Mouse (Mus musculus): ENCODE data around the gene Mepce. TPM values are rescaled to one million over a fixed set of nuclear protein-coding genes. Genes with fewer than 3 reads are reported as not detected.

Mepce gene
- polyA plus RNA-seq, 1 experiment from 2014 or later = 10.0 TPM

DNA sequence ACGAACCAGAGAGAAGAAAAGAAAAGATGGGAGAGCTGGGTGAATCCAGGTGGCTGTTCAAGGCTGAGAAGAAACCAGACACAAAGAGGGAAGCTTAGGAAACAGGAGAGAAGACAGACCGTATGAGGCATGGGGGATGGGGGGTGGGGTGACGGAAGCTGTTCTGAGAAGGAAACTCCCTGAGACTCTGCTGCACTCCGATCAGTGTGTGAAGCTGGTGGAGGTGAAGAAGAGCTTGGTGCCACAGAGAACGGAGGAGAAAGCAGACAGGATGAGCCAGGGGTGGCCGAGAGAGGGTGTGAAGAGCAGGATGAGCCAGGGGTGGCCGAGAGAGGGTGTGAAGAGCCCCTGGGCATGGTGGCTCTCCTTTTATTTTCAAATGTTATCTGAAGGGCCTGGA, 39.0 kb upstream of the Mepce start:
- Histone ChIP-seq H3K4me3 (ENCODE audit: low read length) (no peak overlapping the region), H3K9me3 (ENCODE audit: control insufficient read depth, low read length) (no peaks in the 10 kb centered on the region), H3K27me3 (ENCODE audit: control insufficient read depth, insufficient read depth, low read depth, low read length) (no peaks in the 10 kb centered on the region), H3K9ac (ENCODE audit: low read length) (no peak overlapping the region), H3K27ac (ENCODE audit: low read length) (no peak overlapping the region), H3K4me2 (ENCODE audit: low read depth, low read length) (no peak overlapping the region), H3K4me1 (replicated peaks; ENCODE audit: control insufficient read depth, insufficient read depth, low read length) (no peaks in the 10 kb centered on the region; the same call in 1 of the 2 replicates), H3K36me3 (ENCODE audit: control insufficient read depth, insufficient read depth, low read length) (no peaks in the 10 kb centered on the region)
- WGBS = 33% methylated on average over 7 of the region's 7 CpGs
- ATAC-seq (ENCODE audit: low read depth) = no peak

- Histone ChIP-seq H3K4me2 (ENCODE audit: low read depth, low read length) (no peak overlapping the region), H3K4me1 (replicated peaks; ENCODE audit: control insufficient read depth, insufficient read depth, low read length) (no peaks in the 10 kb centered on the region; the same call in 1 of the 2 replicates), H3K27me3 (ENCODE audit: control insufficient read depth, insufficient read depth, low read depth, low read length) (no peaks in the 10 kb centered on the region), H3K36me3 (ENCODE audit: control insufficient read depth, insufficient read depth, low read length) (no peaks in the 10 kb centered on the region), H3K9ac (ENCODE audit: low read length) (no peak overlapping the region), H3K27ac (ENCODE audit: low read length) (no peak overlapping the region), H3K4me3 (ENCODE audit: low read length) (no peak overlapping the region), H3K9me3 (ENCODE audit: control insufficient read depth, low read length) (no peaks in the 10 kb centered on the region)
- ATAC-seq (ENCODE audit: low read depth) = no peak
- 71% methylated on average over 2 of the region's 2 CpGs for WGBS
These were observed 38.5 kb upstream of the Mepce start for GRCm38 (mm10) chr5:137825971-137826370.

- no peak for ATAC-seq (ENCODE audit: low read depth)
- Histone ChIP-seq H3K36me3 (ENCODE audit: control insufficient read depth, insufficient read depth, low read length) (no peaks in the 10 kb centered on the region), H3K9me3 (ENCODE audit: control insufficient read depth, low read length) (no peaks in the 10 kb centered on the region), H3K9ac (ENCODE audit: low read length) (no peak overlapping the region), H3K4me3 (ENCODE audit: low read length) (no peak overlapping the region), H3K27me3 (ENCODE audit: control insufficient read depth, insufficient read depth, low read depth, low read length) (no peaks in the 10 kb centered on the region), H3K4me1 (replicated peaks; ENCODE audit: control insufficient read depth, insufficient read depth, low read length) (no peaks in the 10 kb centered on the region; the same call in 1 of the 2 replicates), H3K27ac (ENCODE audit: low read length) (no peak overlapping the region), H3K4me2 (ENCODE audit: low read depth, low read length) (no peak overlapping the region)
- 86% methylated on average over 3 of the region's 3 CpGs for WGBS
These were observed 37.6 kb upstream of the Mepce start for GRCm38 (mm10) chr5:137825030-137825429.

DNA sequence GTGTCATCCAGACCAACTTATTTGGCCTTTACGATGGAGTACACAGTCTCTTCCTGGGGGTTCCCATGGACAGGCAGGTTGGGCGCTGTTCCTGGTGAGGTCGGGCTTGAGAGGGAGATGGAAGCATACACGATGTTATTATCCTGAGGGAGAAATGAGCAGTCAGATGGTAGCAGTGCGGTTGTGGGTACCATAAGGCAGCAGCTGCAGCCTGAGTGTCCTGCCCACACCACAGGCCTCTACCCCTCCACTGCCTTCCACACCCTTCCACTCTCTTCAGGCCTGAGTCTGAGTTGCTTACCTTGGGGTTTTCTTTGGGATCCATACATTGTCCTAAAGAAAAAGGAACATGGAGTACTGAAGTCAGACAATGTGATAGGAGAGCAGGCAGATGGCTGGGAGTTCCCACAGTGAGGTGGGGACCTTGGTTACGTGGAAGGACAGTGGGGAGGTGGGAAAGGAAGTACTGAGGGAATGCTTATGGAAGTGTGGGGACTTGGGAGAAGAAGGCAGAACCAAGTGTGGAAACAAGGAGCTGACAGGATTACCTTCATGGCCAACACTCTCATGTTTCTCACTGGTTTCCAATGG, 36.1 kb upstream of the Mepce start:
- H3K27me3 ChIP-seq (ENCODE audit: control insufficient read depth, insufficient read depth, low read depth, low read length) = no peaks in the 10 kb centered on the region
- WGBS = 79% methylated on average over 6 of the region's 6 CpGs
- no peaks in the 10 kb centered on the region for H3K9me3 ChIP-seq (ENCODE audit: control insufficient read depth, low read length)
- no peak overlapping the region for H3K27ac ChIP-seq (ENCODE audit: low read length)
- H3K4me1 ChIP-seq (replicated peaks; ENCODE audit: control insufficient read depth, insufficient read depth, low read length) = no peaks in the 10 kb centered on the region
- H3K36me3 ChIP-seq (ENCODE audit: control insufficient read depth, insufficient read depth, low read length) = no peaks in the 10 kb centered on the region
- no peak overlapping the region for H3K4me3 ChIP-seq (ENCODE audit: low read length)
- no peak overlapping the region for H3K9ac ChIP-seq (ENCODE audit: low read length)
- no peak for ATAC-seq (ENCODE audit: low read depth)
- H3K4me2 ChIP-seq (ENCODE audit: low read depth, low read length) = no peak overlapping the region

DNA sequence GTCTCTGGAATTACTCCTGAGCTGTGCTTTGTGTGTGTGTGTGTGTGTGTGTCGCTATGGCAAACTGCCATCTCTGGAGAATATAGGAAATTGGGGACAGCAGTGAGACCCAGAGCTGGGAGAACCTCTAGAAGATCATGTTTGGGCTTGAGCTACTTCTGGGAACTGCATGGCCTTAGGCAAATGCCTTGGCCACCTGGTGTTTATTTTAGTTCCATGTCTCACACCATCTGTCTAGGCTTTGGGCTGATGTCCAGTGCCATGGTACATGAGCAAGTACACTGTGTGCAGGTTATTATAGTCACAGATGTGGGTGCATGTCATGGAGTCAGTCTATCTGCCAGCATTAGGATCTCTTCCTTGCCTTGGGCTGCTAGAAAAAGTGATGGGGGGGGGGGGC, 35.1 kb upstream of the Mepce start:
- no peaks in the 10 kb centered on the region for H3K36me3 ChIP-seq (ENCODE audit: control insufficient read depth, insufficient read depth, low read length)
- H3K9me3 ChIP-seq (ENCODE audit: control insufficient read depth, low read length) = no peaks in the 10 kb centered on the region
- no peak for ATAC-seq (ENCODE audit: low read depth)
- H3K27me3 ChIP-seq (ENCODE audit: control insufficient read depth, insufficient read depth, low read depth, low read length) = no peaks in the 10 kb centered on the region
- no peak overlapping the region for H3K4me2 ChIP-seq (ENCODE audit: low read depth, low read length)
- no peak overlapping the region for H3K4me3 ChIP-seq (ENCODE audit: low read length)
- WGBS = 91% methylated on average over 1 of the region's 1 CpGs
- no peak overlapping the region for H3K9ac ChIP-seq (ENCODE audit: low read length)
- no peak overlapping the region for H3K27ac ChIP-seq (ENCODE audit: low read length)
- no peaks in the 10 kb centered on the region for H3K4me1 ChIP-seq (replicated peaks; ENCODE audit: control insufficient read depth, insufficient read depth, low read length)

- Histone ChIP-seq H3K4me3 (ENCODE audit: low read length) (no peak overlapping the region), H3K4me1 (replicated peaks; ENCODE audit: control insufficient read depth, insufficient read depth, low read length) (no peaks in the 10 kb centered on the region), H3K9me3 (ENCODE audit: control insufficient read depth, low read length) (no peaks in the 10 kb centered on the region), H3K36me3 (ENCODE audit: control insufficient read depth, insufficient read depth, low read length) (no peaks in the 10 kb centered on the region), H3K4me2 (ENCODE audit: low read depth, low read length) (no peak overlapping the region), H3K27me3 (ENCODE audit: control insufficient read depth, insufficient read depth, low read depth, low read length) (no peaks in the 10 kb centered on the region), H3K27ac (ENCODE audit: low read length) (no peak overlapping the region), H3K9ac (ENCODE audit: low read length) (no peak overlapping the region)
- WGBS = 65% methylated on average over 4 of the region's 4 CpGs
- ATAC-seq (ENCODE audit: low read depth) = no peak
These were observed 34.7 kb upstream of the Mepce start for GRCm38 (mm10) chr5:137822126-137822525.

- Histone ChIP-seq H3K27me3 (ENCODE audit: control insufficient read depth, insufficient read depth, low read depth, low read length) (no peaks in the 10 kb centered on the region), H3K9ac (ENCODE audit: low read length) (no peak overlapping the region), H3K4me2 (ENCODE audit: low read depth, low read length) (no peak overlapping the region), H3K4me1 (replicated peaks; ENCODE audit: control insufficient read depth, insufficient read depth, low read length) (no peaks in the 10 kb centered on the region), H3K27ac (ENCODE audit: low read length) (no peak overlapping the region), H3K36me3 (ENCODE audit: control insufficient read depth, insufficient read depth, low read length) (no peaks in the 10 kb centered on the region; the same call in 1 of the 2 replicates), H3K4me3 (ENCODE audit: low read length) (no peak overlapping the region), H3K9me3 (ENCODE audit: control insufficient read depth, low read length) (no peaks in the 10 kb centered on the region)
- ATAC-seq (ENCODE audit: low read depth) = no peak
- WGBS = 55% methylated on average over 4 of the region's 4 CpGs
These were observed 30.2 kb upstream of the Mepce start for GRCm38 (mm10) chr5:137817466-137818222.

GRCm38 (mm10) chr5:137808316-137808715, 20.9 kb upstream of the Mepce start:
- H3K4me1 ChIP-seq (replicated peaks; ENCODE audit: control insufficient read depth, insufficient read depth, low read length) = no peaks in the 10 kb centered on the region
- WGBS = 81% methylated on average over 5 of the region's 5 CpGs
- H3K27ac ChIP-seq (ENCODE audit: low read length) = no peak overlapping the region
- no peak overlapping the region for H3K4me3 ChIP-seq (ENCODE audit: low read length)
- no peak for ATAC-seq (ENCODE audit: low read depth)
- H3K27me3 ChIP-seq (ENCODE audit: control insufficient read depth, insufficient read depth, low read depth, low read length) = no peaks in the 10 kb centered on the region
- no peaks in the 10 kb centered on the region for H3K9me3 ChIP-seq (ENCODE audit: control insufficient read depth, low read length)
- no peaks in the 10 kb centered on the region for H3K36me3 ChIP-seq (ENCODE audit: control insufficient read depth, insufficient read depth, low read length)
- no peak overlapping the region for H3K4me2 ChIP-seq (ENCODE audit: low read depth, low read length)
- no peak overlapping the region for H3K9ac ChIP-seq (ENCODE audit: low read length)

GRCm38 (mm10) chr5:137806158-137806557, 18.7 kb upstream of the Mepce start:
- H3K27me3 ChIP-seq (ENCODE audit: control insufficient read depth, insufficient read depth, low read depth, low read length) = no peaks in the 10 kb centered on the region
- no peak overlapping the region for H3K9ac ChIP-seq (ENCODE audit: low read length)
- H3K9me3 ChIP-seq (ENCODE audit: control insufficient read depth, low read length) = no peaks in the 10 kb centered on the region
- H3K4me1 ChIP-seq (replicated peaks; ENCODE audit: control insufficient read depth, insufficient read depth, low read length) = no peaks in the 10 kb centered on the region
- peak; percentile 59 for ATAC-seq (ENCODE audit: low read depth)
- WGBS = 46% methylated on average over 1 of the region's 1 CpGs
- H3K4me2 ChIP-seq (ENCODE audit: low read depth, low read length) = no peak overlapping the region
- H3K4me3 ChIP-seq (ENCODE audit: low read length) = no peak overlapping the region
- no peak overlapping the region for H3K27ac ChIP-seq (ENCODE audit: low read length)
- H3K36me3 ChIP-seq (ENCODE audit: control insufficient read depth, insufficient read depth, low read length) = no peaks in the 10 kb centered on the region

All from lung, embryonic 16.5 days (tissue).